Mouse (Mus musculus) ES-Bruce4 (cell line): ENCODE data around the gene Idua.

Experiments
- CTCF ChIP-seq: IDR thresholded peaks from one replicate; pipeline ENCODE4 v1.8.1; 2011; ENCODE audit warnings: low read depth, low read length
- EP300 ChIP-seq: IDR thresholded peaks from 2 replicates; pipeline ENCODE4 v1.6.1; 2011; ENCODE audit warnings: low read depth, low read length; ENCODE audit not compliant: insufficient read depth
- POLR2A ChIP-seq: IDR thresholded peaks from one replicate; pipeline ENCODE4 v1.8.1; 2011; ENCODE audit warnings: low read length; ENCODE audit not compliant: insufficient read depth

- no peak for TF ChIP-seq EP300
- TF ChIP-seq POLR2A = no peak
- no peak for TF ChIP-seq CTCF
These were observed 11.1 kb upstream of the Idua start for GRCm38 (mm10) chr5:108648937-108649576.
